Mouse (Mus musculus) T-helper 17 cell (primary cell): ENCODE measurements around the gene D930007J09Rik.

Source experiments
- in situ Hi-C, 2 experiments: fragments of 300-600 bp; cut with MboI, MseI; formaldehyde crosslinking; loops; 1 replicate in 1 of 2; 2 replicates in 1 of 2; pipeline ENCODE4 v1.15.1; 2025; ENCODE audit warnings: high pct_unique_total_duplicates in 2 of 2

Gene D930007J09Rik

DNA sequence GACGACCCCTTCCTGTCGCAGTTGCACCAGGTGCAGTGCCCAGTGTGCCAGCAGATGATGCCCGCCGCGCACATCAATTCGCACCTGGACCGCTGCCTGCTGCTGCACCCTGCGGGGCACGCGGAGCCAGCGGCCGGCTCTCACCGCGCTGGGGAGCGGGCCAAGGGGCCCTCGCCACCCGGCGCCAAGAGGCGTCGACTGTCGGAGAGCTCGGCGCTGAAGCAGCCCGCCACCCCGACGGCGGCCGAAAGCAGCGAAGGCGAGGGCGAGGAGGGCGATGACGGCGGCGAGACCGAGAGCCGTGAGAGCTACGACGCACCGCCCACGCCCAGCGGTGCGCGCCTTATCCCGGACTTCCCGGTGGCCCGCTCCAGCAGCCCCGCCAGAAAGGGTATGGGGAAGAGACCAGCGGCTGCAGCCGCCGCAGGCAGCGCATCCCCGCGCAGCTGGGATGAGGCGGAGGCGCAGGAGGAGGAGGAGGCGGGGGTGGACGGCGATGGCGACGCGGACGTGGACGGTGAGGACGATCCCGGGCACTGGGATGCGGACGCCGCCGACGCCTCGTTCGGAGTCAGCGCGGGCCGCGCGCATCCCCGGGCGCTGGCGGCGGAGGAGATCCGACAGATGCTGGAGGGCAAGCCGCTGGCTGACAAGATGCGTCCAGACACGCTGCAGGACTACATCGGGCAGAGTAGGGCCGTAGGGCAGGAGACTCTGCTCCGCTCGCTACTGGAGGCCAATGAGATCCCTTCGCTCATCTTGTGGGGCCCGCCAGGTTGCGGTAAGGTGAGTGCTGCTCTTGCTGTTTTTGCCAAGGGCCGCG lies at the start of gene D930007J09Rik:
D930007J09Rik (minus strand) TSS at position 591 of the 823 bp plus-strand sequence.
- in situ Hi-C loops: loop anchor here in 1 of 2 experiments (5.0 kb wide), 1 partner anchor 465 kb away; the partner anchor contains the start of gene Gmds

DNA sequence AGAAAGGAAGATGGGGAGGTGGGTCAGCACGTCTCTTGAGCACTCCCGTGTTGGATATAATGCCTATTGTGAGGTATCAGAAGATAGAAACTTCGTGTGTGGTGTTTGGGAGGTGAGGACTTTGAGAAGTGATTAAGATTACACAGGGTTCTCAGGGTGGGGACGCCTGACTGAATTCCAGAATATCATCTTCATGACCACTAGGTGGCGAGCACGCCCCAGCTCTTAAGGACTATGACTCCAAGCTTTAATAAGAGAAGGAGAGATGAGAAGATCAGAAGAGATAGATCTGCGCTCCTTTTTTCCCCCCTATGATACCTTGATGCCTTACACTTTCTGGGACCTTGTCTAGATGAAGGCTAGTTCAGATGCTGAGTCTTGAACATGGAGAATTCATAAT lies 49.3 kb upstream of the D930007J09Rik start:
- in situ Hi-C loops: loop anchor here in 1 of 2 experiments (25.0 kb wide), 2 partner anchors 910 to 1035 kb away; no protein-coding TSS in a partner anchor

GRCm38 (mm10) chr13:32850668-32851404 lies 48.2 kb upstream of the D930007J09Rik start, which contains the start of gene Serpinb1a:
TSS of gene Serpinb1a (minus strand) at chr13:32851185.
- in situ Hi-C loops: loop anchor here in 1 of 2 experiments (25.0 kb wide), 2 partner anchors 911 to 1036 kb away; no protein-coding TSS in a partner anchor

DNA sequence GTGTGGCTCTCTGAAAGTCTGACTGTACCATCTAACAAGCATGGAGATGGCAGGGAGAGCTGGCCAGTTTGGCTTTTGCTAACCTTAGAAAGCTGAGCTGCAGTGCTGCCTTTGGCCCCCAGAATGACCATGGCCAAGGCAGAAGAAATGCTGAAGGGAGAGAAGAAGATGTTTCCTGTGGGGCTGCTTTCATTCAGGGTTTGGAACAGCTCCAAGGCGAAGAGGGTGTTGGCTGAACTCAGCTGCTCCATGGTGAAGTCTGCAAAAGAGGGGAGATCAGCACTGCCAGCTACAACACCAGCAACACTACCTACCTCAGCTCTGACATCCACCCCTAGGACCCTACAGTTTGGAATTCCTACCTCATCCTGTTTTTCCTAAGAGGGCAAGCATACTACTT lies 47.5 kb upstream of the D930007J09Rik start:
- in situ Hi-C loops: loop anchor here in 1 of 2 experiments (25.0 kb wide), 2 partner anchors 912 to 1037 kb away; no protein-coding TSS in a partner anchor

DNA sequence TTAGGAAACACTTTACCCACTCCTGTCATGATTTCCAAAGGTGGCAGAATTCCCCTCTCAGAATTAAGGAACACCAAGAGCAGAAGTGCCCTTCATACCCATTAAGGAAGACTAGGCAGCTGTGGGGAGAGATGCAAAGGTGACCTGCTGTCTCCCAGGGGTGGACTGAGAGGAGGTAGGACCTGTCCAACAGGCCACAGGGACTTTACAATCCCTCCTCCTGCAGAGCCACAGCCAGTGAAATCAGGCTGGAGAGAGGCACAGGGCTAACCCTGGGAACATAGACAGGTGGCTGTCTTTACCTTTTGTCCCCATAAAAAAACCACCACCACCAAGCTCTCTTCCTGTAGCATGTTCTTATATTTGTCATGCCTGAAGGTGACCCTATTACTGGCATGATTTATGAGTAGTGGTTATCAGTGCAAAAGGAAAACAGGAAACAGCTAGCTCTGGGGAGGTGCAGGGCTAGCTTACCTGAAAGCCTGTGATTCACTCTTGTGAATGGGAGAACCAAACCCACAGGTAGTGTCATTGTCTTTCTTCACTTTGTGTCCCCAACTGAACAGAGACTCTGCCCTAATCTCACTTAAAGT lies 47.0 kb upstream of the D930007J09Rik start:
- in situ Hi-C loops: loop anchor here in 1 of 2 experiments (25.0 kb wide), 2 partner anchors 913 to 1038 kb away; no protein-coding TSS in a partner anchor

GRCm38 (mm10) chr13:32849092-32849491 lies 46.4 kb upstream of the D930007J09Rik start:
- in situ Hi-C loops: no loop called here

DNA sequence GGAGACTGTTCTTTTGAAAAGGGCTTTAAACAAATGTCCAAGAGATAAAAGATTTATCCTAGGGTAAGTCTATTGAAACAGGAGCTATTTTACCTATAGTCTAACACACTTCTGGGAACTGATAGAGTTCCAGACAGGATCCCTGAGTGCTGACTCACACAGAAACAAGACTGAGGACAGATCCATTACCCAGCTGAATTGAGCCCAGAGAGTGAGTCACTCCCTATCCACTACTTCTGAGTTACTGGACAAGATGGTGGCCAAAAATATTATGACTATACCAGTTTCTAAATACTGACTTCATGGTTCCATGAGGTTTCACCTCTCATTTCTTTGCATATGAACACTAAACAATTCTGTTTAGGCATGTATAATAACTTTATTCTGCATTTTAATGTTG lies 43.6 kb upstream of the D930007J09Rik start:
- in situ Hi-C loops: no loop called here

DNA sequence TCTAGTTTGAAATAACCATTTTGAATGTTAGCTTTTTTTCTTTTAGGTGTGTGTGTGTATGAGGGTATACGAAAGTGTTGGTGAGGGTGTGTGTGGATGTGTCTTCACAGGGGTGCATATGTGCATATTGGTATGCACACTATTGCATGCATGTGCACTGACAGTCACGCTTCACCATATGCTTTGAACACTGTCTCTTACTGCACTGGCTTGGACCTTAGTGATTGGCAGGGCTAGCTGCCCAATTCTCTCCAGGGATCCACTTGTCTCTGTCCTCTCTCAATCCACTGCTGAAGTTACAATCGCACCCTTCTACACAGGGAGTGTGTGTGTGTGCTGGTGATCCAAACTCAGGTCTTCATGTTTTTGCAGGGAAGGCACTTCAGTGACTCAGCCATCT lies 38.7 kb upstream of the D930007J09Rik start:
- in situ Hi-C loops: no loop called here

DNA sequence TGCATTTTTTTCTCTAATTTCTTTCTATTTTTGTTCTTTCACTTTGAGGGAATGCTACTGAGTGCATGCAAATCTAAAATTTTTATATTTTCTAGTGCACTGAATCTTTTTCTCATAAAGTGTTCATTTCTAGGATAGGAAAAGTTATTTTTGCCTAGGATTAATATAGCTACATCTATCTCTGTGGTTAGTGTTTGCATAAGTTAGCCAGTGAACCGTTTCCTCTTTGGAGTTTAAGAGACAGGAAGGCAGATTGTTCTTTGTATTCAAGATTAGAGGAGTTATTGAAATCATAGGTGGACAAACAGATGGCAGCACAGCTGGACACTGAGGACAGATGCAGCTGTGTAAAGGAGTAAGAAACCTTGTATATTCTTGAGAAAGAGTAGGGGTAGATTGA lies 36.7 kb upstream of the D930007J09Rik start:
- in situ Hi-C loops: no loop called here

DNA sequence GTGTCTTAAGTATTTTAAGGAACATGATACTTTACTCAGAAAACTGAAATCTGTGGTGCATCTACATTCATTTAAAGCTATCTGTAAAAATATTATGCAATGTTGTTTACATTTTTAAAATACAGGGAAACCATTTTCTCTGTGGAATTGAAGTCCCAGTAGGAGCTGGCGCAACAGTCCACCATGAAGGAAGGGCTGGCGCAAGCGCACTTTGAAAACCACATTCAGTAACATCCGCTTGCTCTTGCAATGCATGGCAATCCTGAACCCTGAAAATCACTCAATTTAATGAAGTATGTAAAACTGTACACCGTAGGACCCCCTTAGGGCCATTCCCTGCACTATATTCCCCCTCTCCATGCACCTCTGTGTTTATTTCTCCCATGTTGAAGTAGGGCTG lies 31.9 kb upstream of the D930007J09Rik start:
- in situ Hi-C loops: no loop called here

- in situ Hi-C loops: no loop called here
Observed at GRCm38 (mm10) chr13:32833237-32833636, 30.6 kb upstream of the D930007J09Rik start.

DNA sequence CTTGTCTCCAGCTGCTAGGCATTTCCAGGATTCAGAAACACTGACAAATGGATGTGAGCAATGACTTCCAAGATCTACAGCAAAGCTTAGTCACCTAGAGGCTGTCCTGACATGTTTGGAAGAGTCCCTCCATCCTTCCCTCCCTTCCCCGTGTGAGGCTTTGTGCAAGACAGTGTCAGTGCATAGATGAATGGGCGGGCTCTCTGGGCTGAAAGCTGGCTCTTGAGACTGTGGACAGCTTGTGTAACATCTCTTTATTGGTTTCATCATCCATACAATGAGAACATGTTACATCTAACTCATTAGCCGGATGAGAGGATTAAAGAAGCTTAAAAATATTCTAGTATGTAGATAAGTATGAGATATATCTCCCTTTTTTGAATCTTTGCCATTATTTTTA lies 30.1 kb upstream of the D930007J09Rik start:
- in situ Hi-C loops: no loop called here

GRCm38 (mm10) chr13:32831505-32832273 lies 29.0 kb upstream of the D930007J09Rik start:
- in situ Hi-C loops: no loop called here

- in situ Hi-C loops: no loop called here
Observed at GRCm38 (mm10) chr13:32828886-32829285, 26.2 kb upstream of the D930007J09Rik start.

DNA sequence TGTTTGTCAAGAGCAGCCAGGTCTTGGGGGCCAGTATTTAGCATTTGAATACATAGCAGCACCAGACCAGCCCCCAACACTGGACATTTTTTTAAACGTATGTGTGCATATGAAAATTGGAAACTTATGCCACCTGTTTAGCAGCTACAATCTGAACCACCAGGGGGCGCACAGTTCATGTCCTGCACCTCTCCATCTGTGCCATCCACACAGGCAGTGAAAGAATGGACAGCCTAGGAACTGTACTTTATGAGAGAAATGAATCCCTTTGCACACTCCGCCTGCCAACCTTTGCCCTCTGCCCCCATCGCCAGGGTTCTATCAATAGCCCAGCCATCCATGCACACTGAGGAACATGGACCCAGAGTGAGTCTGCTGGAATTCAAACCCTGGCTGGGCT lies 25.3 kb upstream of the D930007J09Rik start:
- in situ Hi-C loops: no loop called here

DNA sequence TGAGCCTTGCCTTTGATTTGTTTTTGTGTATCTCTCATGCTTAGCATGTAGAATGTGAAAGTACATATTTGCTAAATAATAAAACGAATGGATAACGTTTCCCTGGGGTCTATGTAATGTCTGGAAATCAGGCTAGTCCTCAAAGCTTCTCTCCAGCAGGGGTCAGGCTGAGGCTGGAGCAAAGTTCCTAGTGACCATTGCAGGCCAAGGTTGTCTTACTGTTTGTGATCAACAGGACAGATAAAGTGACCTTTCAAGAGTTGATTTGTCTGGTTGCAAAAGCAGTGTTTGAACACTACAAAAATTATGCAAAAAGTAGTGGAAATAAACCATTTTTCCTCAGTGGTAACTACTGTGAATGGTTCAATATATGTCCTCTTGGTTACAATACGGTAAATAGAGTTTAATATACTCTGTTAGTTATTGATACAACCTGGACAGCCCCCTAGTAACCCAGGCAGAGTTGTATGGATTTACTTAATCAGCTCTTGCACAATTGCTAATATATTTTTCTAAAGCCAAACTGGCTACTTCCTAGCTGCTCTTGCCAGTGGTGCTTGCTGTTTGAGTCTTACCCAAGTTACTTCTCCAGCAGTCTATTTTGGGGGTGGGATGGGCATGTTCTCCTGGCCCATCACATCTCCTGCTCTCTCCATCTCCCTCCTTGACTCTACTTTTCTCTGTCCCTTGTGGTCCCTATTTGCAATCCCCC lies 24.6 kb upstream of the D930007J09Rik start:
- in situ Hi-C loops: no loop called here

GRCm38 (mm10) chr13:32825546-32825945 lies 22.9 kb upstream of the D930007J09Rik start:
- in situ Hi-C loops: no loop called here

- in situ Hi-C loops: no loop called here
Observed at GRCm38 (mm10) chr13:32824377-32825330, 22.0 kb upstream of the D930007J09Rik start.

- in situ Hi-C loops: no loop called here
Observed at GRCm38 (mm10) chr13:32823126-32823525, 20.5 kb upstream of the D930007J09Rik start.
